Mouse (Mus musculus) forebrain, embryonic 13.5 days (tissue): ENCODE data around the gene Man2b2. TPM values are rescaled to one million over a fixed set of nuclear protein-coding genes. Genes with fewer than 3 reads are reported as not detected.
A peak's percentile ranks its signal among the peaks of the same experiment; 100 is the strongest.

Experiments
- ATAC-seq: fragments of 200-750 bp; cut with Nextera tagmentation; 2 replicates; pipeline ENCODE4 v1.8.0; 2017
- H3K27ac ChIP-seq: fragments of 300-500 bp; sonication (generic); 2 replicates; pipeline ENCODE4 v1.5.1; 2015; ENCODE audit warnings: inconsistent platforms, mild to moderate bottlenecking, moderate library complexity
- H3K27me3 ChIP-seq: fragments of 300-500 bp; sonication (generic); 2 replicates; pipeline ENCODE4 v1.6.1; 2015; ENCODE audit warnings: mild to moderate bottlenecking, inconsistent platforms
- H3K36me3 ChIP-seq: fragments of 300-500 bp; sonication (generic); 2 replicates; pipeline ENCODE4 v1.6.1; 2015; ENCODE audit warnings: mild to moderate bottlenecking, inconsistent platforms; ENCODE audit not compliant: poor library complexity, severe bottlenecking
- H3K4me1 ChIP-seq: fragments of 300-500 bp; sonication (generic); 2 replicates; pipeline ENCODE4 v1.6.1; 2015; ENCODE audit warnings: inconsistent platforms
- H3K4me2 ChIP-seq: fragments of 300-500 bp; sonication (generic); 2 replicates; pipeline ENCODE4 v1.6.1; 2015; ENCODE audit warnings: inconsistent platforms, mild to moderate bottlenecking, moderate library complexity
- H3K4me3 ChIP-seq: fragments of 300-500 bp; sonication (generic); 2 replicates; pipeline ENCODE4 v1.5.1; 2015; ENCODE audit warnings: mild to moderate bottlenecking, inconsistent platforms
- H3K9ac ChIP-seq: fragments of 300-500 bp; sonication (generic); 2 replicates; pipeline ENCODE4 v1.6.1; 2015; ENCODE audit warnings: mild to moderate bottlenecking, inconsistent platforms
- H3K9me3 ChIP-seq: fragments of 300-500 bp; sonication (generic); replicated peaks from 2 replicates; pipeline ENCODE4 v1.6.1; 2016; ENCODE audit warnings: inconsistent platforms
- WGBS: fragments of 180-500 bp; shearing (Covaris S2); methylation state at CpG from one replicate; pipeline ENCODE4 v1.1.7; 2015; 5-methylcytosine and 5-hydroxymethylcytosine counted together
- polyA plus RNA-seq: library from polyadenylated mRNA; unstranded; fragments of >200 nt; fragmentation: Nextera tagmentation; extraction: Ambion mirVana; gene quantifications from 2 replicates; pipeline ENCODE4 v1.2.1, GENCODE M21; 2015

Man2b2 gene
- 5.8 and 6.9 TPM in 2 replicates for polyA plus RNA-seq

GRCm38 (mm10) chr5:36829913-36830879, at the start of gene Man2b2:
Gene Man2b2 (minus strand): TSS chr5:36830653.
- Histone ChIP-seq H3K9ac (peak within 1 kb of the TSS; percentile 65), H3K27ac (no peak within 1 kb of the TSS)

GRCm38 (mm10) chr5:36878801-36879200, 48.3 kb upstream of the Man2b2 start:
- no peak for ATAC-seq
- 83% methylated on average over 4 of the region's 4 CpGs for WGBS
- H3K4me3 ChIP-seq, result no peak overlapping the region
- H3K4me2 ChIP-seq, result no peak overlapping the region
- peaks cover 13% of the 10 kb centered on the region for H3K27me3 ChIP-seq
- H3K4me1 ChIP-seq, result peaks cover 3% of the 10 kb centered on the region; the same call in 1 of the 2 replicates
- H3K9ac ChIP-seq, result no peak overlapping the region
- H3K27ac ChIP-seq, result no peak overlapping the region
- no peaks in the 10 kb centered on the region for H3K36me3 ChIP-seq
- H3K9me3 ChIP-seq, result no peaks in the 10 kb centered on the region

More at GRCm38 (mm10) chr5:36829913-36830879, at the start of gene Man2b2:
- H3K9me3 ChIP-seq, result no peaks in the 10 kb centered on the region
- ATAC-seq, result peak; percentile 93
- 3% methylated on average over 46 of the region's 46 CpGs for WGBS
- H3K36me3 ChIP-seq, result no peaks in the 10 kb centered on the region
- H3K4me1 ChIP-seq, result peaks cover 12% of the 10 kb centered on the region
- H3K4me3 ChIP-seq, result peak within 1 kb of the TSS; percentile 53
- peak within 1 kb of the TSS; percentile 77 for H3K4me2 ChIP-seq
- no peaks in the 10 kb centered on the region for H3K27me3 ChIP-seq

GRCm38 (mm10) chr5:36877641-36878040, 47.2 kb upstream of the Man2b2 start:
- Histone ChIP-seq H3K9ac (no peak overlapping the region), H3K36me3 (no peaks in the 10 kb centered on the region), H3K4me3 (no peak overlapping the region), H3K4me2 (no peak overlapping the region), H3K27me3 (peaks cover 21% of the 10 kb centered on the region), H3K27ac (no peak overlapping the region), H3K4me1 (peaks cover 3% of the 10 kb centered on the region; the same call in 1 of the 2 replicates), H3K9me3 (no peaks in the 10 kb centered on the region)
- no peak for ATAC-seq
- 97% methylated on average over 2 of the region's 2 CpGs for WGBS

- H3K9me3 ChIP-seq, result no peaks in the 10 kb centered on the region
- H3K4me3 ChIP-seq, result no peak overlapping the region
- H3K4me1 ChIP-seq, result peaks cover 3% of the 10 kb centered on the region; the same call in 1 of the 2 replicates
- H3K27me3 ChIP-seq, result peaks cover 29% of the 10 kb centered on the region
- 48% methylated on average over 7 of the region's 7 CpGs for WGBS
- H3K36me3 ChIP-seq, result no peaks in the 10 kb centered on the region
- H3K9ac ChIP-seq, result no peak overlapping the region
- no peak for ATAC-seq
- no peak overlapping the region for H3K27ac ChIP-seq
- no peak overlapping the region for H3K4me2 ChIP-seq
Measured at GRCm38 (mm10) chr5:36876777-36877396, 46.4 kb upstream of the Man2b2 start.

GRCm38 (mm10) chr5:36875956-36876355, 45.5 kb upstream of the Man2b2 start:
- H3K27ac ChIP-seq, result no peak overlapping the region
- 84% methylated on average over 4 of the region's 4 CpGs for WGBS
- H3K4me2 ChIP-seq, result no peak overlapping the region
- H3K27me3 ChIP-seq, result peaks cover 38% of the 10 kb centered on the region
- no peaks in the 10 kb centered on the region for H3K36me3 ChIP-seq
- no peaks in the 10 kb centered on the region for H3K9me3 ChIP-seq
- peaks cover 3% of the 10 kb centered on the region; the same call in 1 of the 2 replicates for H3K4me1 ChIP-seq
- no peak overlapping the region for H3K4me3 ChIP-seq
- ATAC-seq, result no peak
- no peak overlapping the region for H3K9ac ChIP-seq

- H3K9ac ChIP-seq, result no peak overlapping the region
- ATAC-seq, result no peak
- H3K27ac ChIP-seq, result no peak overlapping the region
- no peak overlapping the region for H3K4me3 ChIP-seq
- no peaks in the 10 kb centered on the region for H3K36me3 ChIP-seq
- no peaks in the 10 kb centered on the region for H3K9me3 ChIP-seq
- 89% methylated on average over 6 of the region's 6 CpGs for WGBS
- no peak overlapping the region for H3K4me2 ChIP-seq
- H3K4me1 ChIP-seq, result peaks cover 14% of the 10 kb centered on the region
- peaks cover 88% of the 10 kb centered on the region for H3K27me3 ChIP-seq
Measured at GRCm38 (mm10) chr5:36870916-36871315, 40.5 kb upstream of the Man2b2 start.

GRCm38 (mm10) chr5:36869578-36870236, 39.3 kb upstream of the Man2b2 start:
- under 1% methylated on average over 50 of the region's 56 CpGs for WGBS
- Histone ChIP-seq H3K4me3 (peak overlapping the region; percentile 49), H3K27ac (peak overlapping the region; percentile 42), H3K4me2 (peak overlapping the region; percentile 78), H3K27me3 (peaks cover 94% of the 10 kb centered on the region), H3K9me3 (no peaks in the 10 kb centered on the region), H3K9ac (peak overlapping the region; percentile 65), H3K4me1 (peaks cover 14% of the 10 kb centered on the region), H3K36me3 (no peaks in the 10 kb centered on the region)
- peak; percentile 51; the same call in 1 of the 2 replicates for ATAC-seq

- H3K27me3 ChIP-seq, result peaks cover 94% of the 10 kb centered on the region
- H3K9ac ChIP-seq, result peak overlapping the region; percentile 65
- peak overlapping the region; percentile 78 for H3K4me2 ChIP-seq
- H3K36me3 ChIP-seq, result no peaks in the 10 kb centered on the region
- H3K9me3 ChIP-seq, result no peaks in the 10 kb centered on the region
- H3K4me1 ChIP-seq, result peaks cover 14% of the 10 kb centered on the region
- WGBS, result 3% methylated on average over 7 of the region's 7 CpGs
- peak overlapping the region; percentile 42; the same call in 1 of the 2 replicates for H3K27ac ChIP-seq
- peak overlapping the region; percentile 49 for H3K4me3 ChIP-seq
- ATAC-seq, result no peak
Measured at GRCm38 (mm10) chr5:36869186-36869577, 38.7 kb upstream of the Man2b2 start.

- Histone ChIP-seq H3K4me1 (peaks cover 14% of the 10 kb centered on the region), H3K9ac (peak within 1 kb of the TSS; percentile 65), H3K4me3 (peak within 1 kb of the TSS; percentile 49), H3K9me3 (no peaks in the 10 kb centered on the region), H3K27me3 (peaks cover 95% of the 10 kb centered on the region), H3K36me3 (no peaks in the 10 kb centered on the region), H3K4me2 (peak within 1 kb of the TSS; percentile 78), H3K27ac (0 out of 2 replicates have a peak within 1 kb of the TSS, but pooled peaks have one; percentile 42)
- WGBS, result under 1% methylated on average over 72 of the region's 108 CpGs
- ATAC-seq, result peak; percentile 66
Measured at GRCm38 (mm10) chr5:36868266-36869090, 38.0 kb upstream of the Man2b2 start, which contains the start of gene Ppp2r2c. Gene Ppp2r2c (plus strand): TSS chr5:36868513.

GRCm38 (mm10) chr5:36867561-36867960, 37.1 kb upstream of the Man2b2 start:
- H3K27me3 ChIP-seq, result peaks cover 89% of the 10 kb centered on the region
- H3K4me2 ChIP-seq, result peak overlapping the region; percentile 78
- H3K9me3 ChIP-seq, result no peaks in the 10 kb centered on the region
- H3K36me3 ChIP-seq, result no peaks in the 10 kb centered on the region
- no peak overlapping the region for H3K9ac ChIP-seq
- WGBS, result 4% methylated on average over 6 of the region's 6 CpGs
- H3K4me3 ChIP-seq, result peak overlapping the region; percentile 49; the same call in 1 of the 2 replicates
- no peak for ATAC-seq
- no peak overlapping the region for H3K27ac ChIP-seq
- peaks cover 14% of the 10 kb centered on the region for H3K4me1 ChIP-seq

GRCm38 (mm10) chr5:36866701-36867250, 36.3 kb upstream of the Man2b2 start:
- Histone ChIP-seq H3K36me3 (no peaks in the 10 kb centered on the region), H3K4me1 (peaks cover 14% of the 10 kb centered on the region), H3K4me2 (no peak overlapping the region), H3K27me3 (peaks cover 83% of the 10 kb centered on the region), H3K9ac (no peak overlapping the region), H3K4me3 (no peak overlapping the region), H3K9me3 (no peaks in the 10 kb centered on the region), H3K27ac (no peak overlapping the region)
- no peak for ATAC-seq
- WGBS, result 71% methylated on average over 7 of the region's 7 CpGs
